Mouse (Mus musculus): ENCODE results near the gene Serpina3m.
"Not testable (repeated sequence)": the region's sequence is repeated elsewhere in the genome, so short reads cannot be mapped to it uniquely, and the experiment has no call there.

Serpina3m gene

DNA sequence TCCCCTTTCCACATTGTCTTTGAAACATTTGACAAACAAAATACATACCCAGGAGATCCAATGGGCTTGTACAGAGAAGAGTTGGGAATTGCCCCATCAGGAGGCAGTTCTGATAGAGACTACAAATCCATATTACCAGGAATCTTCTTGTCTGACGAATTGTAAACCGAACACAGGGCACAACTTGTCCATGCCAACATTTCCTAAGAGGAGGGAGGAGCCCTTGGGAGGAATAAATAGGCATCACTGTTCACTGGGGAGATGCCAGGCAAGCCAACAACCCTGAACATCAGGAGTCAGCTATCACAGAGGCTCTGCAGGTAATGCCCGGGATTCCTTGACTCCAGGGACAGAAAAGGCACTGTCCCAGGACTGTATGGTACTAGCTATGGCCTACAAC lies at the start of gene Serpina3m, which contains the start of gene Serpina3k:
Gene Serpina3m (plus strand): TSS at position 261 of the 400 bp plus-strand sequence.
Gene Serpina3k (plus strand): TSS at position 261 of the 400 bp plus-strand sequence.
- DNase-seq (ENCODE audit: low spot score) = not testable (repeated sequence)

- DNase-seq (ENCODE audit: low spot score) = no peak
Measured at GRCm38 (mm10) chr12:104289872-104290271, 48.4 kb upstream of the Serpina3m start.

DNA sequence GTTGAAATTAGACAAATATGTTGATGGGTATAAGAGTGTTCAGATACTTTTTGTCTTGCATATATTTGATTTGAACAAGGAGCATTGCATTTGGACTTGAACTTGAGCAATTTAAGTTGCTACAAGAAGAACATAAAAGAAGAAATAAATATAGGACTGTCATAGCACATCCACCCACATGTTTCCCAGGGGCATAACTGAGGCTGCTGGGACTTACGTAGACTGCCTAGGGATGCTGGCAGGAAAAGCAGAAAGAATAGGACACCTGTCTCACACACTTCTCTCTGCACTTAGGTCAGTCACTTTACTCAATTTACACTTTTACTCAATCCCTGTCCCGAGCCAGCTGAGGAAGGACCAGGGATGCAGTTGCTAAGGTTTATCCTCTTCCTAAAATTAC lies 44.3 kb upstream of the Serpina3m start:
- DNase-seq (ENCODE audit: low spot score) = no peak

DNA sequence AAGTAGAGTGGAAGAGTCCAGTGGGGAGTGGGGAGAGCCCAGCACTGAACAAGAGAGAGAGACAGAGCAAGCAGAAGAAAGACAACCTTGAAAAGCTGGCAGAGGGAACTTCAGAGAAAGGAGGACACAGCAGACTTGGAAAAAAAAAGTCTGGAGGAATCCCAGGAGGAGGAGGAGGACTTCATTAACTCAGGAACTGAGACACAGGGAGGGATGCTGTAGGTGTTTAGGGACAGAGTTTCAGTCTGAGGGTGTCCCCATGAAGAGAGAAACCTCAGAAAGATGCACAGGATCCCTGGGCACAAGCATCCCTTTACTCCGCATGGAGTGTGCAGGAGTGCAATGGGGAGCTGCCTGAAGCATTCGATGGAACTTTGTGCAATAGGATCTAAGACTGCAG lies 40.2 kb upstream of the Serpina3m start:
- no peak for DNase-seq (ENCODE audit: low spot score)

DNA sequence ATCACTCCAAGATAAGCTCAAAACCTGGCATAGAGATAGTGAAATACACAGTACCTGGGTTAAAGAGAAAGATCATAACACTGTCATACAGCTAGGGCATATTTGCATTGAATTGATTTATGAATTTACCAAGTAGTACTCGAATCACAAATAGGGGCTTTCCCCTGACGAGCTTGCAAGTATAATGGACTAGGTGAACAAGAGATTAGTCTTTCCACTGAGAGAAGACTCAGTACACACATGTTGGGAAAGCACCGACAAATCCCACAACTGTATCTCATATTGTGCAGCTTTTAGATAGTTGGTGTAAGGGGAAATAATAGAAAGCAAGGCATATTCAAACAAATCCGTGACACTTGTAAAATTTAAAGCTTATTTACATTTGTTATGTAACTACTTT lies 32.3 kb upstream of the Serpina3m start:
- no peak for DNase-seq (ENCODE audit: low spot score)

GRCm38 (mm10) chr12:104314253-104314652 lies 24.0 kb upstream of the Serpina3m start, which contains the start of gene Serpina3j:
Gene Serpina3j, plus strand, starts transcription at chr12:104314553.
- DNase-seq (ENCODE audit: low spot score) = no peak

DNA sequence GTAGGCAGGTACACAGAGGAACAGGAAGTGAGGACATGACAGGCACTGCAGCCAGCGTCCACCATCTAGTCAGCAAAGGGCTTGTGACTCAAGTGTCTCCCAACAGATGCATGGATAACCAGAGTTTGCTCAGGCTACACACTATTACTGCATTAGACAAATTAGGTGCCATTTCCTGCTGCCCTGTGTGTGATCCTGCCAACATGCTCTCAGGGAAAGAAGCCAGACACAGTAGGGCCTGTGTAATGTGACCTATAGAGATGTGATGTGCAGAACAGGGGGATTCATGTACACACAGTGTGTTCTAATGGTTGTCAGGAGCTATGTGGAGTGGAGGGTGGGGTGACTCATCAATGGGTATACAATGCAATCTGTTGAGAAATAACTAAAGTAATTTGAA lies 15.8 kb upstream of the Serpina3m start:
- no peak for DNase-seq (ENCODE audit: low spot score)

DNA sequence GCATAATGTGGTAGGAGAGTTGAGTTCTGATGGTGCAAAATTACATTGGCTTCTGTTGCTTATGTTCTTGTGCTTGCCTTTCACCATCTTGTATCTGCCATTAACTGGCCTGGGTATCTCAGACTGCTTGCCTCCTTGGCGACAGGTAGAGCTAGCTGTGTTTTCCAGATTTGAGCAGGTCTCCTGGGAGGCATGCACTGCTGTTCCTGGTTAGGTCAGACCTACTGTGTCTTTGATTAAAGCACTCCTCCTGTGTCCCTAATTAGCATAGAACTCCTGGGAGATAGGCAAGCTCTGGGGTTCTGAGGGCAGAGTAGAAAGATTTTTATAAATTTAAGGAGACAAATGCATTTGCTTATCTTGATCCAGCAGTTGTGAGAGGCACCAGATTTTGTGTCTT lies 6.6 kb upstream of the Serpina3m start:
- DNase-seq (ENCODE audit: low spot score) = no peak

- not testable (repeated sequence) for DNase-seq (ENCODE audit: low spot score)
Measured at GRCm38 (mm10) chr12:104336873-104337272, 1.4 kb upstream of the Serpina3m start.

DNA sequence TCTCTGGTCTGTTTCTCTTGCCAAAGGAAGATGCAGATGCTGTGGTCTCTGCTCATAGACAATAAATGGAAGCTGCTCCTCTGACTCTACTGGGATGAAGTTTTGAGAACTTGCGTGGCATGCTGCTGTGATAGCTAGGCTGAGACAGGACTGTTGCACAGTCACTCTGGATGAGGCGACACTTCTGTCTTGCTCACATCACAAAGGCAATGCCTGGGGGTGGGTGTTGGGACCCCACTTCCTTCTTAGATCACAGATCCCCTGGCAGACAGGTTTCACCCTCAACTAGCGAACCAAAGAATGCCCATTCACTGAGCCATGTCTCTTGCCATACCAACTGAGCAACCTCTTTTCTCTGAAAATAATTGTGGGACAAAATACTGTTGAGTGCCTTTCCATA lies 419 bp downstream of the Serpina3m start:
- DNase-seq (ENCODE audit: low spot score) = no peak

GRCm38 (mm10) chr12:104342489-104342888 lies 4.2 kb downstream of the Serpina3m start:
- DNase-seq (ENCODE audit: low spot score) = not testable (repeated sequence)

GRCm38 (mm10) chr12:104345181-104345580 lies 6.9 kb downstream of the Serpina3m start:
- no peak for DNase-seq (ENCODE audit: low spot score)

DNA sequence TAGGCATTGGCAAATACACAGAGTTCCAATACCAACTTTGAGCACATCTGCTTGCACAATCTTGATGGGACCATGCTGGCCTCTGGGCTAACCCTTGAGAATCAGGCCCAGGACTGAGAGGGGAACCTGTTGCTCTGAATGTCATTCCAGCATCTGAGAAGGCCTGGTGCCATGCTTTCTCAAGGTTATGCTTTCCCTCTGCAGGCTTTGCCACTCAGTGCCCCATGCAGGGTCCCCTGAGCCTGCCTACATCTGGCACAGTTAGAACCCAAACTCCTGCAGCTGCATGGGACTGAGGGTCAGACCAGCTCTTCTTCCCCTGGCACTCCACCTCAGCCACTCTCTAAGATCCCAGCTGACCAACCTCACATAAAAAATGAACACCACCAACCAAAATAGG lies 7.4 kb downstream of the Serpina3m start:
- no peak for DNase-seq (ENCODE audit: low spot score)

- no peak for DNase-seq (ENCODE audit: low spot score)
Measured at GRCm38 (mm10) chr12:104347091-104347490, 8.8 kb downstream of the Serpina3m start.

- peak; percentile 51 for DNase-seq (ENCODE audit: low spot score)
Measured at GRCm38 (mm10) chr12:104351812-104352211, 13.5 kb downstream of the Serpina3m start.

DNA sequence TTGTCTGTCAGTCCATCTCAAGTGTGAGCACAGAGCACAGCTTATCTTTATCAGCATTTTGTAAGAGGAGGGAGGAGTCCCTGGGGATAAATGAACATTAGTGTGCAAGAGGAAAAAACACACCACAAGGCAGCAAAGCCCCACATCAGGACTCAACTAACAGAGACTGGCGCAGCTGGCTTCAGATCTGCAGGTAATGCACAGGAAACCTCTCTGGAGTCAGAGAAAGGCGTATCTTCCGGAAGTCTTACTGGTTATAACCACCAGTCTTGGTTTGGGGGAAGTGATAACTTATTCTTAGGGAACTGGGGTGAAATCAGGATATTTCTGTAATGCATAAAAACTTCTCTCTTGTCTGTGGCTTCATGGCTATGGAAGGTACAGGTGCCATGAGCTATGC lies 17.7 kb downstream of the Serpina3m start:
- DNase-seq (ENCODE audit: low spot score) = no peak

DNA sequence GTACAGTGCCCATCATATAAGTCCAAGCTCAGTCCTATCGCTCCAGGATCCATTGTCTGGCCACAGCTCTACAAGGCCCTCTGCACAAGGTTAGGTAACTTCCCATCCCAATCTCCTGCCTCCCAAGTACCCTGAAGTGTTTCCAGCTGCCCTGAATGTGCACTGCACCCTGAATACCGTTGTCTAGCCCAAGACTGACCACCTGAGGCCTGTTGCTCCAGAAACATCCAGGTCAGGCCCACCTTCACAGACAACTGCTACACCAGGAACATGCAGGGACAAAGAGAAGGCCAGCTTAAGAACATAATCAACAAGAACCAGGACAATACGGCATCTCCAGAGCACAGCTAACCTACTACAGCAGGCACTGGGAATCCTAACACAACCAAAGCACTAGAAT lies 31.7 kb downstream of the Serpina3m start:
- no peak for DNase-seq (ENCODE audit: low spot score)

DNA sequence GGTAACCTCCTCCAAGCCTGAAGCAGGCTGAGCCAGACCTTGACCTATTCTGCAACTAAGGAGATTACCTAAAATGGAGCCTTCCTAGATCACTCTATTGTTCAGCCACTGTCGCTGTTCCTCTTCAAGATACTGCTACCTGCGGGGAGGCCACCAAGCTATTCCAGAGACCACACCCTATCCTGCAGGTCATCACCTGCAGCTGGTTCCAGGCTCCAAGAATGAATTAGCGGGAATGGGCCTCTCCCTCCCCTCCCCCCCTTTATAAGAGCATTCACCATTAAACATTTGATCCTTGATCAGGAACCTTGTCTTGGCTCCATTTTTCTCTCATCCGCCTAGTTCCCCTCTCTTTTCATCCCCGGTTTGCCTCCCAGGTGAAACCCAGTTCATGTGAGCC lies 38.9 kb downstream of the Serpina3m start:
- DNase-seq (ENCODE audit: low spot score) = not testable (repeated sequence)

DNA sequence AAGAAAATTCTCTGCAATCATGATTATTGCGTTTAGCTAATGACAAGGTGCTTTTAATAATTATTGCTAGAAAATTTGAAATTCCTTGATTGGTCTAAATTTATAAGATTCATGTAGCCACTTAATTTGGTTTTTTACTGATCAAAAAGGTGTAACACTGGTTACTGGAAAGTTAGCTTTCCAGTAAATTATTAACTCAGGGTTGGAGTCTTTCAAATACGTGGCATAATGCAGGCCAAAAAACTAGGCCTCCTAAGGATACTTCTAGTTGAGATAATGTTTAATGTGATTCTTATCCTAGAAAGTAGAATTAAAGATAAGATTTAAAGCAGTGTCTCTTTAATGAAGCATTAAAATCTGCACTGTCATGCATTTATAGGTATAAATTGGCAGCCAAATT lies 40.1 kb downstream of the Serpina3m start:
- DNase-seq (ENCODE audit: low spot score) = not testable (repeated sequence)

- DNase-seq (ENCODE audit: low spot score) = not testable (repeated sequence)
Measured at GRCm38 (mm10) chr12:104378815-104379214, 40.5 kb downstream of the Serpina3m start.

- DNase-seq (ENCODE audit: low spot score) = no peak
Measured at GRCm38 (mm10) chr12:104379856-104380255, 41.6 kb downstream of the Serpina3m start.

DNA sequence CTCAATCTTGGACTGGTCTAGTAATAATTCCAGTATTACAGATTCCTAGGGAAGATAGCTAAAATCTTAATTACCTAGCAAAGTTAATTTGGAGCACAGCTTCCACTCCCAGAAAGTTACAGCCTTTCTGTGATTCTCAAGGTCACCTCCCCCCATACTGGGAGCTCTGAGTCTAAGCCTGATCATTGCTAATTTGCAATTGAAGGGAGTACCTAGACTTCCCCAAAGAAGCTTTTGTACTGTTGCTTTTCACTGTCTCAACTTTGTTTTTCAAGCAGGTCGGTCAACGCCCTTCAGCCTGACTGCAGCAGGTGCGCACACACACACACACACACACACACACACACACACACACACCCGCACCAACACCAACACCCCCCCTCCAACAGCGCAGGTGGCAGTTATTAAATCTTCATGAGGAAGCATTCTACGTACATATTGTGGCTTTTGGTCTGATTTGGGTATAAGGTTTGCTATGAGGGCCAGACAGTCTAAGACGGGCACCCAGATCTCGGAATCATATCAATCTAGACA lies 42.9 kb downstream of the Serpina3m start:
- DNase-seq (ENCODE audit: low spot score) = not testable (repeated sequence)

DNA sequence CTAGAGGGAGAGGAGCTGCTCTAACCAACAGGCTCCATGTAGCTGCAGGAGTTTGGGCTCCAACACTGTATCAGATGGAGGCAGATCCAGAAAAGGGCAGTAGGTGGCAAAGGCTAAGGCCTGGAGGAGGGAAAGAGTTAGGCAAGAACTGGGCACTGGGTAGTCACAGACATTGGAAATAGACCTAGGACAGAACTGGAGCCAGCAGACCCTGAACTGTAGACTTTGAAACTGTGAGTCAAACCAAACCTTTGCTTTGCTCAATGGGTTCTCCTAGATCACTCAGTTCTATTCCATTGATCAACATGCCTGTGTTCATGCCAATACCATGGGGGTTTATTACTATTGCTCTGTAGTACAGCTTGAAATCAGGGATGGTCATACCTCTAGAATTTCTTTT lies 47.7 kb downstream of the Serpina3m start:
- DNase-seq (ENCODE audit: low spot score) = not testable (repeated sequence)

DNA sequence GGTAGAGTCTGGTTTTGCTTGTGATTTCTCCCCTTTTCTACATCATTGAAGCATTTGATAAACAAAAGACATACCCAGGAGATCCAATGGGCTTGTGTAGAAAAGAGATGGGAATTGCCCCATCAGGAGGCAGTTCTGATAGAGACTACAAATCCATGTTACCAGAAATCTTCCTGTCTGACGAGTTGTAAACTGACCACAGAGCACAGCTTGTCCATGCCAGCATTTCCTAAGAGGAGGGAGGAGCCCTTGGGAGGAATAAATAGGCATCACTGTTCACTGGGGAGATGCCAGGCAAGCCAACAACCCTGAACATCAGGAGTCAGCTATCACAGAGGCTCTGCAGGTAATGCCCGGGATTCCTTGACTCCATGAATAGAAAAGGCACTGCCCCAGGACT lies 48.6 kb downstream of the Serpina3m start:
- not testable (repeated sequence) for DNase-seq (ENCODE audit: low spot score)

All from retina, embryonic 14.5 days (tissue).